Mouse (Mus musculus) hindbrain, embryonic 14.5 days (tissue): ENCODE results near the gene Tmub2. TPM values are rescaled to one million over a fixed set of nuclear protein-coding genes. Genes with fewer than 3 reads are reported as not detected.
A peak's percentile ranks its signal among the peaks of the same experiment; 100 is the strongest.

ENCODE experiments used
- ATAC-seq: fragments of 200-750 bp; cut with Nextera tagmentation; 2 replicates; pipeline ENCODE4 v1.8.0; 2017; ENCODE audit warnings: moderate number of reproducible peaks, mild to moderate bottlenecking, moderate TSS enrichment, moderate library complexity; ENCODE audit not compliant: low FRiP score
- DNase-seq: peaks from one replicate; pipeline ENCODE4 v3.0.0-alpha.2; 2015; ENCODE audit warnings: low spot score
- H3K27ac ChIP-seq: fragments of 300-500 bp; sonication (generic); 2 replicates; pipeline ENCODE4 v1.5.1; 2014; ENCODE audit warnings: mild to moderate bottlenecking, moderate library complexity
- H3K27me3 ChIP-seq: fragments of 300-500 bp; sonication (generic); 2 replicates; pipeline ENCODE4 v1.6.1; 2014; ENCODE audit warnings: mild to moderate bottlenecking, low read length, mixed read lengths; ENCODE audit not compliant: control insufficient read depth, insufficient read depth
- H3K36me3 ChIP-seq: fragments of 300-500 bp; sonication (generic); replicated peaks from 2 replicates; pipeline ENCODE4 v1.6.1; 2014; ENCODE audit not compliant: control insufficient read depth, insufficient read depth
- H3K4me1 ChIP-seq: fragments of 300-500 bp; sonication (generic); replicated peaks from 2 replicates; pipeline ENCODE4 v1.6.1; 2014; ENCODE audit warnings: antibody characterized with exemption, low read length, mixed read lengths; ENCODE audit not compliant: control insufficient read depth, insufficient read depth
- H3K4me2 ChIP-seq: fragments of 300-500 bp; sonication (generic); replicated peaks from 2 replicates; pipeline ENCODE4 v1.6.1; 2014; ENCODE audit warnings: mild to moderate bottlenecking, moderate library complexity
- H3K4me3 ChIP-seq: fragments of 300-500 bp; sonication (generic); replicated peaks from 2 replicates; pipeline ENCODE4 v1.5.1; 2014; ENCODE audit warnings: mild to moderate bottlenecking, low read length
- H3K9ac ChIP-seq: fragments of 300-500 bp; sonication (generic); 2 replicates; pipeline ENCODE4 v1.6.1; 2014
- H3K9me3 ChIP-seq: fragments of 300-500 bp; sonication (generic); 2 replicates; pipeline ENCODE4 v1.6.1; 2016; ENCODE audit warnings: low read length; ENCODE audit not compliant: control insufficient read depth
- WGBS: fragments of 180-500 bp; shearing (Covaris S2); extraction: QIAGEN DNeasy Blood & Tissue Kit; methylation state at CpG from one replicate; pipeline ENCODE4 v1.1.7; 2014; 5-methylcytosine and 5-hydroxymethylcytosine counted together
- polyA plus RNA-seq: library from polyadenylated mRNA; unstranded; fragments of >200 nt; fragmentation: Nextera tagmentation; extraction: Ambion mirVana; gene quantifications from 2 replicates; pipeline ENCODE4 v1.2.1, GENCODE M21; 2014

Gene Tmub2
- polyA plus RNA-seq, 1 experiment from 2014 or later: 77.8 TPM

GRCm38 (mm10) chr11:102330039-102330438, 45.3 kb downstream of the Tmub2 start:
- H3K9me3 ChIP-seq: no peaks in the 10 kb centered on the region
- no peak overlapping the region for H3K27ac ChIP-seq
- no peaks in the 10 kb centered on the region for H3K27me3 ChIP-seq
- H3K4me1 ChIP-seq: no peaks in the 10 kb centered on the region
- ATAC-seq: no peak
- no peak for DNase-seq
- no peak overlapping the region for H3K9ac ChIP-seq
- no peak overlapping the region for H3K4me3 ChIP-seq
- no peak overlapping the region for H3K4me2 ChIP-seq
- 82% methylated on average over 3 of the region's 3 CpGs for WGBS
- H3K36me3 ChIP-seq: no peaks in the 10 kb centered on the region

GRCm38 (mm10) chr11:102331806-102332205, 47.1 kb downstream of the Tmub2 start:
- Histone ChIP-seq H3K36me3 (no peaks in the 10 kb centered on the region), H3K4me2 (no peak overlapping the region), H3K4me3 (no peak overlapping the region), H3K4me1 (no peaks in the 10 kb centered on the region), H3K9me3 (no peaks in the 10 kb centered on the region), H3K9ac (no peak overlapping the region), H3K27me3 (no peaks in the 10 kb centered on the region), H3K27ac (no peak overlapping the region)
- ATAC-seq (no peak), DNase-seq (no peak)
- WGBS: 51% methylated on average over 4 of the region's 4 CpGs

- no peaks in the 10 kb centered on the region for H3K36me3 ChIP-seq
- no peak overlapping the region for H3K27ac ChIP-seq
- no peaks in the 10 kb centered on the region for H3K27me3 ChIP-seq
- no peak overlapping the region for H3K9ac ChIP-seq
- no peaks in the 10 kb centered on the region for H3K4me1 ChIP-seq
- H3K4me3 ChIP-seq: no peak overlapping the region
- H3K4me2 ChIP-seq: no peak overlapping the region
- no peaks in the 10 kb centered on the region for H3K9me3 ChIP-seq
- DNase-seq: no peak
- no peak for ATAC-seq
Observed at GRCm38 (mm10) chr11:102333061-102333460, 48.3 kb downstream of the Tmub2 start.

GRCm38 (mm10) chr11:102334010-102334409, 49.3 kb downstream of the Tmub2 start:
- no peak overlapping the region for H3K4me3 ChIP-seq
- no peaks in the 10 kb centered on the region for H3K4me1 ChIP-seq
- WGBS: 71% methylated on average over 4 of the region's 4 CpGs
- no peak overlapping the region for H3K4me2 ChIP-seq
- H3K27ac ChIP-seq: no peak overlapping the region
- no peaks in the 10 kb centered on the region for H3K27me3 ChIP-seq
- no peak for DNase-seq
- H3K9ac ChIP-seq: no peak overlapping the region
- no peak for ATAC-seq
- H3K36me3 ChIP-seq: no peaks in the 10 kb centered on the region
- no peaks in the 10 kb centered on the region for H3K9me3 ChIP-seq

- Histone ChIP-seq H3K27me3 (no peaks in the 10 kb centered on the region), H3K27ac (no peak overlapping the region), H3K36me3 (no peaks in the 10 kb centered on the region), H3K4me2 (no peak overlapping the region), H3K9ac (no peak overlapping the region), H3K4me1 (no peaks in the 10 kb centered on the region), H3K9me3 (no peaks in the 10 kb centered on the region), H3K4me3 (no peak overlapping the region)
- DNase-seq (no peak), ATAC-seq (no peak)
- 35% methylated on average over 9 of the region's 9 CpGs for WGBS
Observed at GRCm38 (mm10) chr11:102334973-102335700, 50.4 kb downstream of the Tmub2 start.

GRCm38 (mm10) chr11:102336191-102336590, 51.5 kb downstream of the Tmub2 start:
- no peaks in the 10 kb centered on the region for H3K4me1 ChIP-seq
- ATAC-seq (no peak), DNase-seq (no peak)
- H3K36me3 ChIP-seq: no peaks in the 10 kb centered on the region
- no peak overlapping the region for H3K4me2 ChIP-seq
- no peak overlapping the region for H3K4me3 ChIP-seq
- no peaks in the 10 kb centered on the region for H3K27me3 ChIP-seq
- H3K9me3 ChIP-seq: no peaks in the 10 kb centered on the region
- no peak overlapping the region for H3K27ac ChIP-seq
- WGBS: 89% methylated on average over 1 of the region's 1 CpGs
- H3K9ac ChIP-seq: no peak overlapping the region

GRCm38 (mm10) chr11:102337921-102338320, 53.2 kb downstream of the Tmub2 start:
- H3K4me1 ChIP-seq: no peaks in the 10 kb centered on the region
- no peaks in the 10 kb centered on the region for H3K9me3 ChIP-seq
- H3K36me3 ChIP-seq: no peaks in the 10 kb centered on the region
- no peak overlapping the region for H3K9ac ChIP-seq
- H3K4me2 ChIP-seq: no peak overlapping the region
- H3K27ac ChIP-seq: no peak overlapping the region
- H3K4me3 ChIP-seq: no peak overlapping the region
- ATAC-seq (no peak), DNase-seq (no peak)
- 61% methylated on average over 1 of the region's 1 CpGs for WGBS
- H3K27me3 ChIP-seq: no peaks in the 10 kb centered on the region

GRCm38 (mm10) chr11:102338561-102338960, 53.8 kb downstream of the Tmub2 start:
- H3K27me3 ChIP-seq: no peaks in the 10 kb centered on the region
- H3K9ac ChIP-seq: no peak overlapping the region
- H3K9me3 ChIP-seq: no peaks in the 10 kb centered on the region
- no peaks in the 10 kb centered on the region for H3K4me1 ChIP-seq
- H3K4me2 ChIP-seq: no peak overlapping the region
- DNase-seq: peak; percentile 52
- ATAC-seq: no peak
- no peak overlapping the region for H3K4me3 ChIP-seq
- H3K27ac ChIP-seq: no peak overlapping the region
- WGBS: 40% methylated on average over 3 of the region's 3 CpGs
- no peaks in the 10 kb centered on the region for H3K36me3 ChIP-seq
